Mouse (Mus musculus): ENCODE data around the gene Nsmce3.

Nsmce3 gene

DNA sequence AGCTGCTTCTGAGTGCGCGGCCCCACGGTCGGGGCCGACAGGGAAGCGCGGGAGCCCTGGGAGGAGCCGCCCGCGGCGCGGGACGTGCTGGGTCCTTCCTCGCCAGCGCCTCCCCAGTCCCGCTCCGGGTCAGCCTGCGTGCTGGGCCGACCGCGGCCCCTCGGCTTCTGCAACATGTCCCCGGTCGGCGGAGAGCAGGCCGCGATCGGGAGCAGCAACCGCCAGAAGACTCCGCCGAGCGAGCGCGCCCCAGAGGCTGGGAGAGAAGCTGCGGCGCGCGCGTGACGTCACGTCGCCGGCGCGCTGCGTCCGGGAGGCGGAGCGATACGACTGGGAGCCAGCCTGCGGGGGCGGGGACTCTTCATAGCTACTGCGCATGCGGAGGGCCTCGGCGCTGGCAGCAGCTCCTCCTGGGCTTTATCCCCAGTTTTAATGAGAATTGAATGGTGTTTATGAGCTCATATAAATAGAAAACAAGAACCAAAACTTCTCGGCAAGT, at the start of gene Nsmce3:
Gene Nsmce3, minus strand, starts transcription at position 255 of the 499 bp plus-strand sequence.
- peak; percentile 90 to 96 for DNase-seq (ENCODE audit: low spot score in 2 of 2)

DNA sequence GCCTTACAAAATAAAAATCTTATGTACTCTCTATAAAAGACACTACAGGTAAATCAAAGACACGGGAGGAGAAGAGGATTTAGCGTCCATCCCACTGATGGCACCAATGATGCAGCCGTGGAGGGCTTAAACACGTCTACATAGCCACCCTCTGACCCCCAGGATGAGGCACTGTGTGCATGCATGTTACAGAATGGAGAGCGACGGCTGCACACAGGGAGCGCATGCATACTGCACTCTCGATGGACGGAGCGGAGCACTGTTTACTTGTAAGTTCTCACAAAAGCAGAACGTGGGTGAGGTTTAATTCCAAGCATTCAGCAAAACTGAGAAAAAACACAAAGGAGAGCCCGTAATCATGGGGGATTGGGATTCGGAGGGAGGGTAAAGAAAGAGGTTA, 48.4 kb upstream of the Nsmce3 start:
- DNase-seq (ENCODE audit: low spot score in 2 of 2) = no peak

DNA sequence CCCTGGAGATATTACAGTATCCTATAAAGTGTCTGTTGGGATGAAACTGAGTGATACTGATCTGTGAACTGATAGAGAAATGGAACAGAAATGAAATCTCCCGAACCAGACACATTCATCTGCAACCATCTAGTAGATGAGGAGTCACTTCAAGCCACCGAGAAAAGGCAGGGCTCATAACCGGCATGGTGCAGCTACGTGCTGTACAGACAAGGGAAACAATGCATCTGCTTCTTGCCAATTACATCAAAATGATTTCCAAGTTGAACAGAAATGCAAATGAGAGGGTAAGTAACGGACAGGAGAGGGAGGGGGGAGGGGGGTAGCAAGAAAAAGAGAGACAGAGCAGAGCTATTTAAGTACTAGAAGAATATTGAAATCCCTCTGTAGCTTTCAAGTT, 47.9 kb upstream of the Nsmce3 start:
- DNase-seq (ENCODE audit: low spot score in 2 of 2) = no peak

DNA sequence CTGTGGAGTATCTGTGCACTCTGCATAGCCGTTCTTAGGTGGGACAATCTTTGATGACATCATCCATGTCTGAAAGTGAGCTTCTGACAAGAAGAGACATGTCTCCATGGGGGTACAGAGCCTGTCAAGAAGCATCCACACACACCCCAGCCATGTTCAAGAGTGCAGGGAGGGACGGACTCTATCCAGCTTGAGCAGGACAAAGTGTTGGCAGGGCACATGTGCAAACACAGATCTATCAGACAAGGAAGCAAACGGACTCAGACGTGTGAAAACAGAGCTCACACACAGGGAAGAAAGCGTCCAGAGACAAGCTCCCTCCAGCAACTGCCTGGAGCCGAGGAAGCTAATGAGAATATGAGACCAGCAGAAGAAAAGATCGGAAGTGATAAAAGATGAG, 43.9 kb upstream of the Nsmce3 start:
- no peak for DNase-seq (ENCODE audit: low spot score in 2 of 2)

DNA sequence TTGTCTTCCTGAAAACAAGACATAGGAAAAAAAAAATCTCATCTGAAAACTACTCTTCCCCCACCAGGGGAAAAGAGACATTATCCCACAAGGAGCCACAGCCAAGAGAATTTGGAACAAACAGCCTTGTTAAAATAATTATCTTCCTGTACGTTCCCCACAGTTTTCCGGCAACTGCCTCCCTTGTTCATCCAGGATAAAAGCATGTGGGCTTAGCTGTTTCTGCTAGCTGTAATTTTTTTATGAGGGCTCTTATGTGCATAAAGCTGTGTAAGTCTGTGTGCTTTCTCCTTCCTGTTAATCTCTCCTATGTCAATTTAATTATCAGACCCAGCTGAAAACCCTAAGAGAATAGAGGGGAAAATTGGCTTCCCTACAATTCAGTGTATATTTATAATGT, 42.3 kb upstream of the Nsmce3 start:
- DNase-seq (ENCODE audit: low spot score in 2 of 2) = no peak

DNA sequence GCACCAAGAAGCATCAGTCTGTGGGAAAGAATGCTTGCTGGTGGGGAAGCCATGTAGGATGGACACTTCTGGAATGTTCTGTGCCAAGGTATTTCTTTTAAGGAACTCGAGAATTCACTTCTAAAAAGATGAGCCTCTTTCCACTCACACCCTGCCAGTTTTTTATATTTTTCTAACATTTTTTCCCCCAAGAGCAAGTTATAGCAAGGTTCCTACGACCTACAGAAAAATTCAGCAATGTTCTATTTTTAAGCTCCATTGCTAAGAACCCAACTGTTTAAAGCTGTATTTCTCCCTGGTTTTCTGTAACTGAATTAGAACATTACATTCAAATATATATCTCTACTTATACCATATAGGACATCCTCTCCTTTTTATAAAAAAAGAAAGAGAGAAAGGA, 39.1 kb upstream of the Nsmce3 start:
- no peak for DNase-seq (ENCODE audit: low spot score in 2 of 2)

DNA sequence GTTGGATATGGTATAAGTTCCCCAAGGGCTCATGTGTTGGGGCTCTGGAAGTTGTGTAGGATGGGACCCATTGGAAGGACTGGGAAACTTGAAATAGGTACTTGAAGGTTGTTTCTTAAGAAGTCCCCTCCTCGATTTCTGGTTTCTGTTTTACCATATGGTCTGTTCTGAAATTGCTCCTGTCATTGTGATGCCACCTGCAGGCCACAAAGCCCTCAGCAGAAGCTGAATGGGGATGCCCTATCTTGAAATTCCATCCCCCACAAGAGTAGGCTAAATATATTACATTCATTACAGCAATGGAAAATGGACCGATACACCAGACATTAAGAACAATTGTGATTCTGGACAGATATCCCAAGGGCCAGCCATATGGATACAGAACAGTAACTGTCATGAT, 37.4 kb upstream of the Nsmce3 start:
- no peak for DNase-seq (ENCODE audit: low spot score in 2 of 2)

DNA sequence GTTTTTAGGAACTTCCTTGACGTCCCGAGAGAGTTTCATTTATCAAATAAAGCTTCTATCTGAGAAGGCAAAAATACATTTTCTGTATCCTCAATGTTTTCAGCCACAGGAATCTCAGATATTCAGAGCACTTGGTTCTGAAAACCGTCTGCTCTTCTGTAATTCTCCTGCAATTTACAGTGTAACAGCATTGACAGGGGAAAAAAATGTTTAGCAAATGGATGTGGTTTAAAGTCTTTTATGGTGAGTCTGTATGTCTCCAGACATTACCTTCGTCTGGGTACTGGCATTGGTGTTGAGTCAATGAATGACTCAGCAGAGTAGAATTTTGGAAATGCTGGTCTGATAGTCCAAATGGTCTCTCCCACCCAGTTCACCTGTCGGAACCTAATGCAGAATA, 34.2 kb upstream of the Nsmce3 start:
- no peak for DNase-seq (ENCODE audit: low spot score in 2 of 2)

DNA sequence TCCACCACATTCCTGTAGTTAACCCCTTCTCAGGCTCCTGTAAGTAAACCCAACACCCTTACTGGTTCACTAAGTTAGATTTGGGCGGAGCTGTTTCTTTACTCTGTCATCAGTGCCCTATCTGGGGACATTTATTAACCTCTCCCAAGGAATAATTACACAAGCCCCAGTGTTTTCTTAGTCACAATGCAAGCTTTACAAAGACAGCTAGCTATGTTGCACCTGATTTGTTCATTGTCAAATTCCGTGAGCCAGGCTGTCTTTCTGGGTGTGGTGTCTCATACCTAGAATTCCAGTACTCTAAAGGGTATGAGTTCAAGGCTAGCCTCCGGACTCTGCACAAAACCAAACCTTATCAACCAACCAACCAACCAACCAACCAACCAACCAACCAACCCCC, 32.7 kb upstream of the Nsmce3 start:
- no peak for DNase-seq (ENCODE audit: low spot score in 2 of 2)

DNA sequence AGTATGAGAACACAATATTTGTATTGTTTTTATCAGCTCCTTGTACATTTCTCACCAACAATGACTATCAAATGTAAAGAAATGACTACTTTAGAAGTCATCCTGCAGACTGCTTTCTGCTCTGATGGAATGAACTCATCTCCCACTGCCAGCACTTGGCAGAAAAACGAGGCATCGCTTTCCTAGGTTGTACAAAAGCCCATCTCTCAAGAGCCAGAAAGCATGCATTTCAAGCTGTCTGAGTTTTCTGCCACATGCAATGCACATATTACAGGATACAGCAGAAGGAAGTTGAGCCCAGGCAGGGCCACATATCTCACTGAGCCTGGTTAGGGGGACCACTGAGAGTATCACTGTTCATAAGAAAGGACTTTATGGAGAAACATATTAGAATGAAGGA, 27.5 kb upstream of the Nsmce3 start:
- DNase-seq (ENCODE audit: low spot score in 2 of 2) = no peak

DNA sequence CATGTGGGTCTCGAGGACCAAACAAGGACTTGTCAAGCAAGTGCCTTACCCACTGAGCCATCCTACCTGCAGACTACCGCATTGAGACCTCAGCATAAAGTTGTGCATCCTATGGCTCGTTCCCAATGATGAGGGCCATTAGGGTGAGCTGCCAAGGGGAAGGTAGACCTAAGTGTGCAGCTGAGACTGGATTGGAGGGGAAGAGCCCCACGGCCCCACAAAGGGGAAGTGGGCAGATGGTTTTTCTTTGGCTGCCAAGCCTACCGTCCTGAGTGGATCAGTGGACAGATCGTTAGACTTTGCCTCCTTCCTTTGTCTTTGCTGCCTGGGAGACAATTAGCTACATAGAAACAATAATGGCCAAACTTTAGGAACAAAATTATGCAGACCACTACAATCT, 23.8 kb upstream of the Nsmce3 start:
- DNase-seq (ENCODE audit: low spot score in 2 of 2) = no peak

DNA sequence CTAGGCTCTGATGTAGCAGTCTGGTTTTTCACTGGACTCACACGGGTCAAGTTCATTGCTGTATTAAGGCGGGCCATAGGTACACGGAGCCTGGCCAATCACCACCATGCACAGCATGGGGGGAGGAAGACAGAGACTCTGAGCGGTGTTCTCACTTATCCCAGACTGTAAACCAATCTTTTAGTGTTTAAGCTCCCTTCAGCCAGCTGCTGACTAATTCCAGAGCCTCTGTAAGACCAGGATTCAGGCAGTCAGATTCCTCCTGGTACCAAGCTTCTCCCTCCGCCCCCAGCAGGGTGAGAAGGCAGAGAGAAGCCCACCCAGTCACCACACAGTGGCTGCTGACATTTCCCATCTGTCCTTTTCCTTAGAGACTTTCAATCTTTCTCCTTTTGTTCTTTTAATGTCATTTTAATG, 22.9 kb upstream of the Nsmce3 start:
- DNase-seq (ENCODE audit: low spot score in 2 of 2) = no peak

DNA sequence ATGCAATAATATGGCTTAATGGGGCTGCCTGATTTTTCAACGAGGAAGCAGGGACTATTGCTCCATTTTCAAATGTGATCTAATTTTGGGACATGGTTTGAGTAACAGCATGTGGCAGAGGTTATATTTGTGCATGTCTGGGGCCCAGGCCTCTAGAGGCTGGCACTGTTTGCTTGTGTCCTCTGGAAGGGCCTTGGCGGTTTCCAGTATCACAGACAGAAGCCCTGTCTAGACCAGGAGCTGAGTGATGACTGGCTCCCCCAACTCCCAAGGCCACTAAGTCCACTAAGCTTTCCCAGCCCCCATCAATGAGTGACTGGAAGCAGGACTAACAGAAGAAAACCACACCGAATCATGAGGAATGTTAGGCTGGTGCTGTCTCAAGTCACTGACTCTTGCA, 18.3 kb upstream of the Nsmce3 start:
- no peak for DNase-seq (ENCODE audit: low spot score in 2 of 2)

DNA sequence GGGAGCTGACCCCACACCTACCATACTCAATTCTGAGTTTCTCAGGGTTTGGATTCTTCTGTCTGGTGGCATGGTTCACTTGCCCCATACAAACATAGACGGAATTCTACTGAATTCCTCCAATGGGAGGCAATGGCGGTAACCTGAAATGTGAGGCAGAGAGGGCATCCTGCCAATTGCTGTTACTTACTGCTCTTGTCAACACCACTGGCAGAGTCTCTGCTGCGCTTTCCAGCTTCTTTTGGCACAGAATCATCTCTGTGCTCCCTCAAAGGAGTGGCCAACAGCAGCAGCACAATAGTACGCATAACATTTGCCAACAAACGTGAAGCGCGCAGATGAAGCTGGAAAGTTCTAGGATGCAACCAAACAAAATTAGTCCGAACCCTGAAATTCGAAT, 17.1 kb upstream of the Nsmce3 start:
- peak in 1 of 2 experiments; percentile 53 for DNase-seq (ENCODE audit: low spot score in 2 of 2)

DNA sequence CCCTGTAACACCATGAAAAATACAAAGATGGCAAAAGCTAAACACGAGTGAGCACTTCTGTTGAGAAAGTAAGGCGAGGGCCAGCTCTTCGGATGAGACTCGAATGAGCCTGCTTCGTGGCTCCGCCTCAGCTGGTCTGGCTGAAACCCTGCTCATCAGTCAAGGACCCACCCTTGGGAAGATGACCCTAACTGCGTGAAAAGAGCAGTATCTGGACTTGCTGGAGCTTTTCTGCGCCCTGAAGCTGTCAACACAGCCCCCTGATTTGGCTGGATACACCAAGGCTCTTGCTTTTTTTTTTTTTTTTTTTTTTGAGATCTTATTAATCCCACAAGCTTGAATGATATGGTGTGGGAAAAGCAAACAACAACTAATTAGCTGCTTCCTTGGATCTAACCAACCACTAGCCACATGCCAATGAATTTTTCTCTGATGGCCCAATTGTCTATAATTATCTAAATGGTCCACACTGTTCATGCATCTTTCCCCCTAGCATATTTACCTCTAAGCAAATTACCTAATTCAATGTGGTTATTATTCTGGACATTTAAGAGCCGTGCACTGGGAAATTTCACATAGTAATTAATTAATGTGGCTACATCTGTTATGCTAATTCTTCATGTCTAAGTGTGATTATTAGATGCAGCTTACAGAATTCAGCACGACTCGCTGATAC, 11.5 kb upstream of the Nsmce3 start:
- no peak for DNase-seq (ENCODE audit: low spot score in 2 of 2)

DNA sequence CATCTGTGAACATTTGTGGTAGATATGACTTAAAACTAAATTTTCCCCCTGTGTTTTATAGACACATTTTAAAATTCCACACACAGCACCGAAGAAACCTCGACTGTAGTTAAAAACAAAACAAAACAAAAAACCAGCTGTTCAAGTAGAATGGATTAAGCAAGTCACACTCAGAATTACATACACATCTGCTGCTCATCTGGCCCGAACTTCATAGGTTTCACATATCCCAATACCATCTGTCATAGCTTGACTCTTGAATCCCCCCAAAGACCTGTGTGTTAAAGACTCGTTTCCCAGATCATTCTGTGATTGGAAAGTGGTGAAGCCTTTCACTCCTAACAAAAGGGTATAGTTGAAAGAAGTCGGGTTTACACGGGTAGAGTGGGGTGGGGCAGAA, 9.4 kb upstream of the Nsmce3 start:
- DNase-seq (ENCODE audit: low spot score in 2 of 2) = no peak

DNA sequence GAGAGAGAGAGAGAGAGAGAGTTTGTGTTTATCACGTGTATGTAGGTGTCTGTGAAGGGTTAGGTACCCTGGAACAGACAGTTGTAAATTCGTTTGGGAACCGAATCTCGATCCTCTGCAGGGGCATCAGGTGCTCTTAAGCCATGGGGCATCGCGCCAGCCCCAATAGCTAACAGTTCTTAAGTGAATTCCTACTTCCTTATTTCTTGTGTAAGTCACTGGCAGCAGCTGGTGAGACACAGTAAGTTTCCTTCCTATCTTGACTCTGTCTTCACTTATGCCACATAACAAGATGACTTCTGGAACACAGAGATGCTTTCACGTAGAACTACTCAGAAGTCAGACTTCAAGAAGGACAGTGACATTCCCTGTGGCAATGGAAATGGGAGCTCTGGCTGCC, 8.6 kb upstream of the Nsmce3 start:
- no peak for DNase-seq (ENCODE audit: low spot score in 2 of 2)

DNA sequence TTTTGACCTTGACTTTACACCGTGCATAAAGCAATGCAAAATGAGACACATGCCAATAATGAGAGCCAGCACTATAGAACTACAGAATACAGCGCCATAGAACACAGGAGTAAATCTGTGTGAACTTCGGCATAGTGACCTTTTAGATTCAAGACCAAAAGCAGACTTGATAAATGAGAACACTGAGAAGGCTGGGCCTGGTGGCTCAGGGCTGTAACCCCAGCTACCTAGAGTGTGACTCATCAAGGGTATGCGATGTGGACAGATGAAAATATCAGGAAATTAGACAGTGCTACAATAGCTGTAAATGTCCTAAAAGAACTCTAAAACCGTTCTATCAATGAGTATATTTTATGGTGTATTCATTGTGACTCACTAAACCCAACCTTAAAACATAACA, 7.6 kb upstream of the Nsmce3 start:
- no peak for DNase-seq (ENCODE audit: low spot score in 2 of 2)

DNA sequence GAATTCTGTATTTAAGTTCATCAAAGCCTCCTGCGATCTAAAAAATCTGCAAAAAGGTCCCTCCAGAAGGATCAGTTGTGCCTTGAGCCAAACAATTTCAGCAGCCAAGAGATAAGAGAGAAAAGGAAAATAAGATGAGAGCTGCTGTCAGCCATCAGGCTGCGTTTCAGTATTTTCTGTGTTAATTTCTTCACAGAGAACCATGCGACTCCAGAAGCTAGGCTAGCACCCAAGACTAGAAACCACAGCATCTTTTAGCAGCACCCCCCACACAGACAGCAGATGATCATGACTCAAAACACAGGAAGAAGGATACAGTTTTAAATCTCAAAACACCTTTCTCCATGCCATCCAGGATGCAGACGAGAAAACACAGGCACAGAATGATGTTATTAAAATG, 2.1 kb upstream of the Nsmce3 start:
- DNase-seq (ENCODE audit: low spot score in 2 of 2) = no peak

DNA sequence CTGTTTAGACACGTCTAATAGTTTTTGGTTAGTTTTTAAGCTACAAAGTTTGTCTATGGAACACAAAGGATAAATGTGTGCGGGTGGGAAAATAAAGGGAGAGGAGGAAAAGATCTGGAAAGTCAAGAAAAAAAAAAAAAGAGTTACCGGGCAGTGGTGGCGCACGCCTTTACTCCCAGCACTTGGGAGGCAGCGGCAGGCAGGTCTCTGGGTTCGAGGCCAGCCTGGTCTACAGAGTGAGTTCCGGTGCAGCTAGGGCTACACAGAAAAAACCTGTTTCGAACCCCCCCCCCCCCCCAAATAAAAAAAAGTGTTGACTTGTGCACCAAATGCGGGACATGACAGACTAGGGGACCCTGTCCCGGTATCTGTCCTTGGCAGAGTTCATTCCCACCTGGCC, 469 bp upstream of the Nsmce3 start:
- no peak for DNase-seq (ENCODE audit: low spot score in 2 of 2)

DNA sequence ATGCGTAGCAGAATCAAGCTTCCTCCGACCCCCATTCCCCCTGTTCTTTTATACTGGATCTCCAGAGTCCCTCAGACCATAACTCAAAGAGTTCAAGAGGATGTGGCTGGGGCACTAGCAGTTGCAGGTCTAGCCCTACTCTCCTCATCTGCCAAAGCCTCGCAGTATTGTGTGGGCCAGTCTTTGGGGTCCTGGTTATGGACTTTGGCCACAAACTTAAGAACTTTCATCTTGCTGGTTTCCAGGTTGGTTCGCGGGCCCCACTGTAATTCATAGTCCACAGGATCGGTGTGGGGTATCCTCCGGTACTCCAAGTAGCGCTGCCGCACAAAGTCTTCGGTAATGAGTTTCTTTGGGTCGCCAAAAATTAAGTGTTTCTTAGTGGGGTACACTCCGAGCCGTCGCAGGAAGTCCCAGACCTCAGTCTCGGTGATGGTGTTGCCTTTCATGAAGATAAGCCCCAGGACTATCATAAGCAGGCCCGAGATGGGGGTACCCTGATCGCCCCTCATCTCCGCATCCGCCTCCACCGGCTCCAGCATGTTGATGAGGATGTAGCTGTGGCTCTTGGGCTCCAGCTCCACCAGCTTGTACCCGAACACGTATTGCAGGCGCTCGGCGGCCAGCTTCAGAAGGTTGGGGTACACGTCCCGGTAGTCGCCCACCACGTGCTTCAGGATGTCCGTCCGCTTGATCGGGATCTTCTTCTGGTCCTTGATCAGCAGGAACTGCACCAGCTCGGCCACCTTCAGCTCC, 632 bp downstream of the Nsmce3 start:
- DNase-seq (ENCODE audit: low spot score in 2 of 2) = no peak

DNA sequence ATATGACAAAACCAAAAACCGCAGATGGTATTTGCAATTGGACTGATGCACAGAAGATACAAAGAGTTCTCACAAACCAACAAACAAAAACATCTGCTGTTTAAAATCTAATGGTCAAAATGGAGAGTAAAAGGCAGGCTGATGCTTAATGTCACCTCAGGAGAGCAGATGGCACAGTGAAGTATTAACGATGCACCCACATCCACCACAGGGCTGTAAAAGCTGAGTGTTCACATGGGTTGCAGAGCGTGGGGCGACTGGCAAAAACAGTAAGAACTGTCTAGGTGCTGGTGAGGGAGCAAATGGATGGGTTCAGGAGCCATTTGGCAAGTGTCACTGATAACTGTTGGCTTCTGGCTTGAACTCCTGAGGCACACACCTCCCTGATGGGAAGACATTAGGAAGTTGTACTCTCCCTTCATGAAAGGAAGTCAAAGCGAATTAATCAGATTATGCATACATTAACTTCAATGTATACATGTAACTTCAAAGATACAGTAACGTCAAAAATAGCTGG, 3.2 kb downstream of the Nsmce3 start:
- no peak for DNase-seq (ENCODE audit: low spot score in 2 of 2)

DNA sequence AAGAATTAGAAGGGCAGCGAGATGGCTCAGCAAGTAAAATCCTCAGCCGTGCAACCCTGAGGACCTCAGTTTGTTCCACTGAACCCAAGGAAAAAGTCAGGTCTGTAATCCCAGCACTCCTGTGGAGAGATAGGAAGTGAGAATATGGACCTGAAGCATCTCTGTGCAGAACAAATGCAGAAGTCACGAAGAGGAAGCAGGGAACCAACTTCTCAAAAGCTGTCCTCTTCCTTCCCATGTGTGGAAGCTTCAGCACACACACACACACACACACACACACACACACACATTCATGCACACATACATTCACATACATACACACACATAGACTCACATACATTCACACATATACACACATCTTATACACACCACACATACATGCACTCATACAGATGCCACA, 9.3 kb downstream of the Nsmce3 start:
- no peak for DNase-seq (ENCODE audit: low spot score in 2 of 2)
